Mouse (Mus musculus): Measurements from ENCODE around the gene Trmt6.

- TF ChIP-seq POLR2A (IDR thresholded peaks at IDR 0.05; ENCODE audit: low read depth, low read length) (no peak), CTCF (IDR thresholded peaks at IDR 0.05; ENCODE audit: borderline replicate concordance, insufficient read depth, low read length) (no peak)
Measured at GRCm38 (mm10) chr2:132860435-132860834, 44.6 kb upstream of the Trmt6 start.

All from embryonic fibroblast, embryonic 13.5 days (primary cell).